Mouse (Mus musculus): ENCODE measurements around the gene Gm9195.

- TF ChIP-seq POLR2A (IDR thresholded peaks at IDR 0.05; ENCODE audit: insufficient read depth, low read depth, low read length) (no peak), CTCF (IDR thresholded peaks at IDR 0.05; ENCODE audit: insufficient read depth, low read depth, low read length) (no peak)
Observed at GRCm38 (mm10) chr14:72438976-72439375, 52.7 kb downstream of the Gm9195 start.
